Mouse (Mus musculus) spleen, adult 2 months (tissue): ENCODE measurements around the gene Cyp2t4. TPM values are rescaled to one million over a fixed set of nuclear protein-coding genes. Genes with fewer than 3 reads are reported as not detected.

Source experiments
- DNase-seq, 2 experiments: peaks; one replicate each; pipeline versions ENCODE4 v3.0.0 to v3.0.0-alpha.2; 2012 to 2021; ENCODE audit warnings: low spot score in 2 of 2, low read depth in 1 of 2
- H3K27ac ChIP-seq: fragments of 200-500 bp; 2 replicates; pipeline ENCODE4 v1.5.1; 2012; ENCODE audit warnings: low read length, inconsistent platforms; ENCODE audit not compliant: insufficient read depth
- H3K27me3 ChIP-seq: fragments of 200-500 bp; 2 replicates; pipeline ENCODE4 v1.6.1; 2012; ENCODE audit warnings: mild to moderate bottlenecking, moderate library complexity, low read length, inconsistent platforms; ENCODE audit not compliant: control insufficient read depth, insufficient read depth
- H3K36me3 ChIP-seq: fragments of 200-500 bp; 2 replicates; pipeline ENCODE4 v1.6.1; 2012; ENCODE audit warnings: mild to moderate bottlenecking, low read length, inconsistent platforms; ENCODE audit not compliant: control insufficient read depth, insufficient read depth
- H3K4me1 ChIP-seq: fragments of 200-500 bp; 2 replicates; pipeline ENCODE4 v1.6.1; 2011; ENCODE audit warnings: inconsistent platforms; ENCODE audit not compliant: control insufficient read depth, insufficient read depth, insufficient read length
- H3K4me3 ChIP-seq: fragments of 200-500 bp; 2 replicates; pipeline ENCODE4 v1.5.1; 2011; ENCODE audit warnings: mild to moderate bottlenecking, inconsistent platforms; ENCODE audit not compliant: insufficient read depth, insufficient read length; ENCODE audit errors: extremely low read depth
- CTCF ChIP-seq: fragments of 200-500 bp; IDR thresholded peaks from 2 replicates; pipeline ENCODE4 v1.5.1; 2011; ENCODE audit warnings: mild to moderate bottlenecking, inconsistent platforms; ENCODE audit not compliant: insufficient read depth, insufficient read length, insufficient replicate concordance; ENCODE audit errors: extremely low read depth
- POLR2A ChIP-seq: fragments of 200-500 bp; IDR thresholded peaks from 2 replicates; pipeline ENCODE4 v1.6.1; 2011; ENCODE audit warnings: low read depth, low read length, inconsistent platforms
- WGBS: fragments of 180-500 bp; shearing (Covaris S2); methylation state at CpG from one replicate; pipeline ENCODE4 v1.1.7; 2018; 5-methylcytosine and 5-hydroxymethylcytosine counted together
- polyA plus RNA-seq: library from polyadenylated mRNA; depleted of rRNA; stranded (reverse); fragments of >200 nt; gene quantifications from 2 replicates; pipeline ENCODE4 v1.2.3, GENCODE M21; 2012

The Cyp2t4 gene
- polyA plus RNA-seq, 1 experiment: not detected

GRCm38 (mm10) chr7:27160921-27161320 is 7.4 kb downstream of the Cyp2t4 start:
- Histone ChIP-seq H3K27ac (no peak overlapping the region), H3K27me3 (no peaks in the 10 kb centered on the region), H3K4me1 (peaks cover 24% of the 10 kb centered on the region), H3K4me3 (no peak overlapping the region), H3K36me3 (peaks cover 23% of the 10 kb centered on the region)
- TF ChIP-seq POLR2A (no peak), CTCF (no peak)
- DNase-seq: no peak
- WGBS: 53% methylated on average over 3 of the region's 3 CpGs

- Histone ChIP-seq H3K4me3 (no peak overlapping the region), H3K36me3 (peaks cover 23% of the 10 kb centered on the region), H3K27ac (no peak overlapping the region), H3K4me1 (peaks cover 24% of the 10 kb centered on the region), H3K27me3 (no peaks in the 10 kb centered on the region)
- 88% methylated on average over 4 of the region's 4 CpGs for WGBS
- no peak for DNase-seq
- TF ChIP-seq CTCF: no peak
- no peak for TF ChIP-seq POLR2A
These were observed 8.2 kb downstream of the Cyp2t4 start for GRCm38 (mm10) chr7:27161744-27162143.

GRCm38 (mm10) chr7:27162780-27163449 is 9.4 kb downstream of the Cyp2t4 start:
- peaks cover 29% of the 10 kb centered on the region for H3K4me1 ChIP-seq
- no peak overlapping the region for H3K4me3 ChIP-seq
- H3K27ac ChIP-seq: no peak overlapping the region
- H3K36me3 ChIP-seq: peaks cover 21% of the 10 kb centered on the region
- TF ChIP-seq POLR2A (no peak), CTCF (no peak)
- 88% methylated on average over 5 of the region's 5 CpGs for WGBS
- no peak for DNase-seq
- no peaks in the 10 kb centered on the region for H3K27me3 ChIP-seq

- WGBS: 92% methylated on average over 5 of the region's 5 CpGs
- TF ChIP-seq POLR2A: no peak
- no peak for TF ChIP-seq CTCF
- Histone ChIP-seq H3K36me3 (peaks cover 16% of the 10 kb centered on the region), H3K4me1 (peaks cover 34% of the 10 kb centered on the region), H3K27ac (no peak overlapping the region), H3K4me3 (no peak overlapping the region), H3K27me3 (no peaks in the 10 kb centered on the region)
- no peak for DNase-seq
These were observed 9.9 kb downstream of the Cyp2t4 start for GRCm38 (mm10) chr7:27163450-27163805.

GRCm38 (mm10) chr7:27164112-27164947 is 10.8 kb downstream of the Cyp2t4 start:
- Histone ChIP-seq H3K27ac (no peak overlapping the region), H3K4me1 (peaks cover 37% of the 10 kb centered on the region), H3K27me3 (no peaks in the 10 kb centered on the region), H3K4me3 (no peak overlapping the region), H3K36me3 (peaks cover 8% of the 10 kb centered on the region)
- DNase-seq: no peak
- no peak for TF ChIP-seq CTCF
- 94% methylated on average over 33 of the region's 33 CpGs for WGBS

GRCm38 (mm10) chr7:27165007-27165655 is 11.6 kb downstream of the Cyp2t4 start:
- H3K27me3 ChIP-seq: no peaks in the 10 kb centered on the region
- 75% methylated on average over 23 of the region's 23 CpGs for whole genome bisulfite sequencing
- H3K4me1 ChIP-seq: peaks cover 35% of the 10 kb centered on the region
- peak overlapping the region; percentile 99; the same call in 1 of the 2 replicates for H3K27ac ChIP-seq
- peaks cover 8% of the 10 kb centered on the region for H3K36me3 ChIP-seq
- peak in 1 of 2 experiments; percentile 19 for DNase-seq
- TF ChIP-seq CTCF (no peak), POLR2A (no peak)
- peak overlapping the region; percentile 79; the same call in 1 of the 2 replicates for H3K4me3 ChIP-seq

GRCm38 (mm10) chr7:27165696-27166095 is 12.2 kb downstream of the Cyp2t4 start:
- H3K27ac ChIP-seq: peak overlapping the region; percentile 99
- TF ChIP-seq POLR2A (no peak), CTCF (no peak)
- no peaks in the 10 kb centered on the region for H3K27me3 ChIP-seq
- H3K4me1 ChIP-seq: peaks cover 32% of the 10 kb centered on the region
- H3K36me3 ChIP-seq: peaks cover 10% of the 10 kb centered on the region
- DNase-seq: no peak
- peak overlapping the region; percentile 79 for H3K4me3 ChIP-seq
- WGBS: 3% methylated on average over 8 of the region's 8 CpGs
